Mouse (Mus musculus) brown adipose tissue, adult 24 weeks (tissue): ENCODE data around the gene Tpst1. TPM values are rescaled to one million over a fixed set of nuclear protein-coding genes. Genes with fewer than 3 reads are reported as not detected.
A peak's percentile ranks its signal among the peaks of the same experiment; 100 is the strongest.

ENCODE experiments used
- H3K27ac ChIP-seq: fragments of 200-500 bp; replicated peaks from 2 replicates; pipeline ENCODE4 v1.5.1; 2012; ENCODE audit warnings: low read depth, mild to moderate bottlenecking, low read length
- H3K4me1 ChIP-seq: fragments of 200-500 bp; 2 replicates; pipeline ENCODE4 v1.6.1; 2012; ENCODE audit warnings: low read length, mixed read lengths; ENCODE audit not compliant: control insufficient read depth, insufficient read depth, insufficient read length
- H3K4me3 ChIP-seq: fragments of 200-500 bp; 2 replicates; pipeline ENCODE4 v1.5.1; 2012; ENCODE audit warnings: low read depth, mild to moderate bottlenecking, low read length, moderate library complexity; ENCODE audit not compliant: insufficient read depth
- polyA plus RNA-seq: library from polyadenylated mRNA; stranded (reverse); fragments of >200 nt; gene quantifications from 2 replicates; pipeline ENCODE4 v1.2.4, GENCODE M21; 2012; ENCODE audit not compliant: missing spikeins, insufficient read depth, insufficient read length

Tpst1 gene
- polyA plus RNA-seq, 1 experiment, result 11.6 TPM

DNA sequence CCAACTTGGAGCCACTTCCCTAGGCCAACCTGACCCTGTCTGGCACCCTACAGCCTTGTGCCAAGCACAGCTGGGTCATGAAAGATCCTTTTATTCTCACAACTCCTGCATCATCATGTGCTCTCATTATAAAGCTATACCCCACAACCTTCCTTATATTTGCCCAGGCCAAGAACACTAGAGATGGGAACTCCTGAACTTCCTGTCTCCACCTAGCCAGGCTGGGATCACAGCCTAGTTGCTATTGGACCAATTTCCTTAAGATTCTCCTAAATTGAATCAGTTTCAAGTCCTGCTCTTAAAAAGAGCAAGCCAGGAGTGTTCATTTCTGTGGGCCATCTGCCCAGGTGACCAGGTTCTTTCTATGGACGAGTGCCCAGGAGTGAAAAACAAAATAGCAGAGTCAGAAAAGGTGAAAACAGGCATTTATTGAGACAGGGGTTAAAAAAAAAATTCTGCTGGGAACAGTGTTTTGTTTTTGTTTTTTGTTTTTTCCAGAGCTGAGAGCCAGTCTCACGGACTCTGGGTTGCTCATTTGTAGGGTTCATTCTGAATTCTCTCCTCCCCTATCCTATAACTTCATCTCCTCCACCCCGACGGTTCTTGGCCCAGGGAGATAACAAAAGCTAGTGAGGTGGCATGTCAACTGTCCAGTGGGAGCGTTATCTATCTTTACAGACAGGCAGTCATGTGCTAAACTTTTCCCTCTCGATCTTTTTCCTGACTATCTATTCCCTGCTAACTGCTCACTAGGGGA is 97.7 kb downstream of the Tpst1 start:
- Histone ChIP-seq H3K27ac (peak overlapping the region; percentile 95), H3K4me3 (peak overlapping the region; percentile 67), H3K4me1 (peaks cover 13% of the 10 kb centered on the region; the same call in 1 of the 2 replicates)

DNA sequence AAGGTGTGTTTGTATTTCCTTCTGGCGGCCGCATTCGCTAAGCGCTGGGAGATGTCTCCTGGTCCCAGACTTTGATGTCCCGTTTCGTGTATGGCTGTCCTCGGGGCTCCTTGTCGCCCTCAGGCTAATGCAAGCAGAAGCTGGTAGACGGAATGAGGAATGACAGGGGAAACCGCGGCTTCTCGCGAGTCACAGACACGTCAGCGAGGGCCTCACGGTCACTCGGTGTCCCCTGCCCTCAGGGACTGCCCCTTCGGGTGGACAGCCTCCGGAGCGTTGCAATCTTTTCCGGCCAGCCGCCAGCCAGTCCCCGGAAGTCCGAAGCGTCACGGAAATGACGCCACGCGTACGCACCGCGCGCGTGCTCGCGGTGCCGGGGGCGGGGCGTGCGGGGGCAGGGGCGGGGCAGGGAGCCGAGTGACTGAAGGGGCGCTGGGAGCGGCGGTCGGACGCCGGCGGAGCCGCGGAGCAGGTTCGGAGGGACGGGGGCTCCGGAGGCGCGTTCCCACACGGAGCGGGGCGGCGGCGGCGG is 98.4 kb downstream of the Tpst1 start, which contains the start of gene Rabgef1:
Rabgef1 (plus strand) TSS at position 376 of the 532 bp plus-strand sequence.
- H3K4me3 ChIP-seq, result peak within 1 kb of the TSS; percentile 88
- peak within 1 kb of the TSS; percentile 95 for H3K27ac ChIP-seq
- peaks cover 13% of the 10 kb centered on the region; the same call in 1 of the 2 replicates for H3K4me1 ChIP-seq

GRCm38 (mm10) chr5:130171956-130172601 is 99.0 kb downstream of the Tpst1 start:
- H3K4me1 ChIP-seq, result peaks cover 13% of the 10 kb centered on the region; the same call in 1 of the 2 replicates
- H3K27ac ChIP-seq, result peak overlapping the region; percentile 80
- peak overlapping the region; percentile 88 for H3K4me3 ChIP-seq

- H3K27ac ChIP-seq, result peak overlapping the region; percentile 41
- H3K4me3 ChIP-seq, result peak overlapping the region; percentile 88
- H3K4me1 ChIP-seq, result peaks cover 13% of the 10 kb centered on the region; the same call in 1 of the 2 replicates
These were observed 99.9 kb downstream of the Tpst1 start for GRCm38 (mm10) chr5:130173012-130173411.

DNA sequence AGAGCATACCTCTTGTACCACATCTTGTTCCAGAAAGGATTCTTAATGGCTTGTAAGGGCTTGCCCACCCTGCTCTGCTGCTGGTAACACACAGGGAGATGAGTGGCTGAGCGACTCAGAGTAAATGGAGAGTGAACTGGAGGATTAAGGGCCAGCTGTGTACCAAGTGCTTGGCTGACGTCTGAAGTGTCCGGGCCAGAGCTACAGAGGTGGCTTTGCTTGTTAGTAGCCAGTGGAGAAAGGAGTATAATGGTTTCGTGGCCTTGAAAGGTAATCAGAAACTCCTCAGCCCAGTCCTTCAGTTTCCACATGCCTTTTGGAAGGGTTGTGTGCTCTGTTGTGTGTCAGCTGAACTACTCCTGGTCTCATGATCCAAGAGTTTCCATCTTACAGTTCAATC is 104.7 kb downstream of the Tpst1 start:
- H3K27ac ChIP-seq, result no peak overlapping the region
- peaks cover 8% of the 10 kb centered on the region for H3K4me1 ChIP-seq
- H3K4me3 ChIP-seq, result no peak overlapping the region

DNA sequence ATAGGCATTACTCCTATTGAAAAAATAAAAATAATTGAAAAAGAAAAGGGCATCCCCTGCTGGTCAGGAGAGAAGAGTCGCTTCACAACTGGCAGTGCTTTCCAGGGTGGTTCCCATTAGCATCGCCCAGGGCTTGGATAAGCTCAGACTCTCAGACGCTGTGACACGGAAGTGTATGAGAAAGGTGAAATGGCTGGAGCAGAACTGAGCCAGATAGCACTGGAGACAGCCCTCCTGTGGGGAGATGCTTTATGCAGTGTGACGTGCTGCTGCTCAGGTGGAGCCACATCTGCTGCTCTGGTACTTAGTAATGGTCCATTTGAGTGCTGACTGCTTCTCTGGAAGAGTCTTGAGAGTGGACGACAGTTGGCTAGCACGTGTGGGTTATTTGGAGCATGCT is 107.2 kb downstream of the Tpst1 start:
- H3K4me3 ChIP-seq, result no peak overlapping the region
- no peak overlapping the region for H3K27ac ChIP-seq
- peaks cover 8% of the 10 kb centered on the region for H3K4me1 ChIP-seq

GRCm38 (mm10) chr5:130181740-130182540 is 108.8 kb downstream of the Tpst1 start:
- no peak overlapping the region for H3K4me3 ChIP-seq
- H3K4me1 ChIP-seq, result peaks cover 8% of the 10 kb centered on the region
- H3K27ac ChIP-seq, result no peak overlapping the region

DNA sequence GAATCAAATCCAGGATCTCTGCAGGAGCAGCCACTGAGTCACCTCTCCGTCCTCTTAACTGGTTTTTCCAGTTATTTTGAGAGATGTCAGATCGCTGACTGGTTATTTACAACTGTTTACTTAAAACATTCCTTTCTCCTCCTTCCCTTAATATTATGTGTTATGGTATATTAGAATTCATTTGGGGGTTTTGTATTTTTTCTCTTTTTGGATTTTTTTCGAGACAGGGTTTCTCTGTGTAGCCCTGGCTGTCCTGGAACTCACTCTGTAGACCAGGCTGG is 109.4 kb downstream of the Tpst1 start:
- Histone ChIP-seq H3K4me1 (peaks cover 8% of the 10 kb centered on the region), H3K27ac (no peak overlapping the region), H3K4me3 (no peak overlapping the region)

DNA sequence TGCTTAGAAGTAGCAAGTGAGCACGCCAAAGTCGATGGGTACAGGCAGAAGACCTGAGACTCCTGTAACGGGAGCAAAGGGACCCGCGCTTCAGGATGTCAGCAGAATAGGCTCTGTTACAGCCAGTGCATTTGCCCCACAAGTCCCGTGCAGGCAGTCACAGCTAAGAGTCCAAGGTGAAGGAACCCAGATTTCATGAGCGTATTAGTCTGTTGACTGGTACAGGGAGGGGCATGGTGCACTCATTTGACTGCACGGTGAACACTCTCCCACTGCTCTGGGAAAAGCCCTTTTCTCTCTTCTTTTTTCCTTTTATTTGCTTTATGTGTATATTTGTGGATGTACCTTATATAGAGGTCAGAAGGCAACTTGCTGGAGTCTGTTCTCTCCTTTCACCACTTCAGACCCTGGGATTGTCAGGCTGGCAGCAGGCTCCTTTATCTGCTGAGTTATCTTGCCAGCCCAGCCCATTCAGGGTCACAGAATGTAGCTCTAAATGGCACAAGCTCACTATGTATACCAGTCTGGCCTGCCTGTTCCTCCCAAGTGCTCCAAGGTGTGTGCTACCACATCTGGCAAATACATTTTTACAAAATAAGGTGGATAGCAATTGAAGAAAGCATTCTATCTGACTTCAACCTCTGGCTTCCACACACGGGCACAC is 111.2 kb downstream of the Tpst1 start:
- no peak overlapping the region for H3K27ac ChIP-seq
- H3K4me3 ChIP-seq, result no peak overlapping the region
- peaks cover 5% of the 10 kb centered on the region for H3K4me1 ChIP-seq

DNA sequence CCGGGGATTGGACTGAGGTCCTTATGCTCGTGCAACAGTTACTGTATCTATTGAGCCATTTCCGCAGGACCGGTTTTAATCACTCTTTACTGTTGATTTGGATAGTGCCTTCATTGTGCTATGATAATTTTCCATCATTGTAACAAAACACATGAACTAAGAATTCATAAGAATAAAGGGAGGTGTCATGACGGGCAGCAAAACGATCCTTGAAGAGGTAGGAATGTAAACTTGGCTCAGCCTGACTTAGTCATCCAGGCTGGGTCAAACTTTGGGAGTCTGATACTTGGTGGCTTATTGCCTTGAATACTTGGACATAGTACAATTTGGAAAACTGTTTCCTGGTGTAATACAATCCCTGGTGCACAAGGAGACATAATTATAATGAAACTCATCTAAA is 112.2 kb downstream of the Tpst1 start:
- Histone ChIP-seq H3K4me1 (peaks cover 5% of the 10 kb centered on the region), H3K4me3 (no peak overlapping the region), H3K27ac (no peak overlapping the region)

Other genes with a start within 250 kb of the Tpst1 start
- 12.2 and 15.9 TPM in 2 replicates for gene Sumf2, start 226.3 kb upstream of the Tpst1 start, polyA plus RNA-seq
- 1,785 and 1,958 TPM in 2 replicates for gene Chchd2, start 185.9 kb upstream of the Tpst1 start, polyA plus RNA-seq
- 0.83 and 1.9 TPM in 2 replicates for gene Zbed5, start 177.6 kb upstream of the Tpst1 start, polyA plus RNA-seq
- 2.3 and 9.8 TPM in 2 replicates for gene Phkg1, start 174.8 kb upstream of the Tpst1 start, polyA plus RNA-seq
- 4.1 and 6.2 TPM in 2 replicates for gene Nupr1l, start 164.8 kb upstream of the Tpst1 start, polyA plus RNA-seq
- gene Vkorc1l1, start 131.4 kb upstream of the Tpst1 start, polyA plus RNA-seq, result 31.1 and 41.5 TPM in 2 replicates
- gene Gusb, start 70.3 kb upstream of the Tpst1 start, polyA plus RNA-seq, result 16.5 and 18.5 TPM in 2 replicates
- gene Asl, start 44.1 kb upstream of the Tpst1 start, polyA plus RNA-seq, result 23.4 and 27.8 TPM in 2 replicates
- 21.9 and 23.3 TPM in 2 replicates for gene Crcp, start 44.0 kb upstream of the Tpst1 start, polyA plus RNA-seq
- gene Kctd7, start 71.5 kb downstream of the Tpst1 start, polyA plus RNA-seq, result 1.2 and 1.5 TPM in 2 replicates
- gene Rabgef1, start 98.5 kb downstream of the Tpst1 start, polyA plus RNA-seq, result 16.7 and 19.1 TPM in 2 replicates
- 19.1 and 22.1 TPM in 2 replicates for gene Tmem248, start 143.8 kb downstream of the Tpst1 start, polyA plus RNA-seq
- 74.0 and 81.0 TPM in 2 replicates for gene Sbds, start 182.2 kb downstream of the Tpst1 start, polyA plus RNA-seq
- 6.4 and 6.5 TPM in 2 replicates for gene Tyw1, start 182.3 kb downstream of the Tpst1 start, polyA plus RNA-seq